In genomic region chr10:101321080-101321717, GRCm38 (mm10) we compare ENCODE assay signal across 22 mouse cellular contexts.
DNase-seq lines count a peak whose midpoint lies in the region; ATAC-seq and TF ChIP-seq lines count a peak whose summit lies in the region.
"Had no signal": no experiment of that assay in that cellular context is flagged by ENCODE, and none has a peak within 500 bp of the region (broad histone marks: within the 10 kb centered on the region; RNA-seq: fewer than 3 reads in every experiment).

No protein-coding gene starts in this region.

- no peaks in the 10 kb centered on the region for H3K27me3 ChIP-seq in forebrain, embryonic 12.5 days
- H3K27me3 ChIP-seq in forebrain, postnatal 0 days (ENCODE audit: insufficient read depth, low read length), result no peaks in the 10 kb centered on the region
- H3K27me3 ChIP-seq in forebrain, embryonic 16.5 days (replicated peaks; ENCODE audit: control insufficient read depth, insufficient read depth, low read length), result no peaks in the 10 kb centered on the region
- H3K27me3 ChIP-seq in midbrain, embryonic 14.5 days (ENCODE audit: control insufficient read depth, insufficient read depth, low read length), result no peaks in the 10 kb centered on the region
- H3K27me3 ChIP-seq: embryonic facial prominence, embryonic 13.5 days; heart, embryonic 13.5 days had no signal

- no peak for DNase-seq in forebrain, postnatal 0 days
- peak; percentile 91 for DNase-seq in MEL-GATA-1-ER (ENCODE audit: extremely low read depth, low read depth)
- DNase-seq in midbrain, embryonic 14.5 days, result peak; percentile 56
- no peak for DNase-seq in natural killer cell, adult 2 months (ENCODE audit: low spot score in 2 of 2)
- DNase-seq in adrenal gland, adult 2 months, result no peak
- DNase-seq in adrenal gland, adult (ENCODE audit: inconsistent age in 2 of 2, low spot score in 1 of 2), result no peak
- DNase-seq: adrenal gland, postnatal 10 days; cerebellum, adult 9-10 months; heart, adult 11 months; heart, postnatal 36 days; kidney, adult 18-20 months; kidney, postnatal 10 days; lung, adult 2 months; lung, postnatal 36 days; thymus, adult 18-20 months had no signal

- TF ChIP-seq CTCF in forebrain, postnatal 0 days (IDR thresholded peaks at IDR 0.05; ENCODE audit: low read depth), result no peak

- H3K4me3 ChIP-seq in forebrain, embryonic 12.5 days (replicated peaks), result no peak overlapping the region
- no peak overlapping the region for H3K4me3 ChIP-seq in forebrain, postnatal 0 days (ENCODE audit: low read depth, low read length)
- no peak overlapping the region for H3K4me3 ChIP-seq in forebrain, embryonic 16.5 days (replicated peaks; ENCODE audit: low read length)
- no peak overlapping the region for H3K4me3 ChIP-seq in midbrain, embryonic 14.5 days (replicated peaks; ENCODE audit: low read depth, low read length)
- H3K4me3 ChIP-seq: embryonic facial prominence, embryonic 13.5 days; heart, embryonic 13.5 days; layer of hippocampus, adult 2 months; limb, embryonic 10.5 days had no signal

- no peak overlapping the region for H3K9ac ChIP-seq in forebrain, embryonic 12.5 days
- H3K9ac ChIP-seq in forebrain, postnatal 0 days, result no peak overlapping the region
- no peak overlapping the region for H3K9ac ChIP-seq in forebrain, embryonic 16.5 days (replicated peaks; ENCODE audit: low read depth, low read length)
- no peak overlapping the region for H3K9ac ChIP-seq in midbrain, embryonic 14.5 days (replicated peaks; ENCODE audit: low read length)
- H3K9ac ChIP-seq: embryonic facial prominence, embryonic 13.5 days; heart, embryonic 13.5 days had no signal

- no peaks in the 10 kb centered on the region for H3K9me3 ChIP-seq in forebrain, embryonic 12.5 days
- H3K9me3 ChIP-seq in forebrain, postnatal 0 days (ENCODE audit: low read length), result no peaks in the 10 kb centered on the region
- no peaks in the 10 kb centered on the region for H3K9me3 ChIP-seq in forebrain, embryonic 16.5 days (ENCODE audit: control insufficient read depth, low read length)
- H3K9me3 ChIP-seq in midbrain, embryonic 14.5 days (ENCODE audit: control insufficient read depth, low read length), result no peaks in the 10 kb centered on the region
- H3K9me3 ChIP-seq: embryonic facial prominence, embryonic 13.5 days; heart, embryonic 13.5 days; limb, embryonic 10.5 days had no signal

- H3K4me2 ChIP-seq in forebrain, embryonic 12.5 days, result no peak overlapping the region
- H3K4me2 ChIP-seq in forebrain, postnatal 0 days (ENCODE audit: low read depth), result no peak overlapping the region
- H3K4me2 ChIP-seq in forebrain, embryonic 16.5 days (ENCODE audit: low read length), result no peak overlapping the region
- no peak overlapping the region for H3K4me2 ChIP-seq in midbrain, embryonic 14.5 days (ENCODE audit: low read length)
- H3K4me2 ChIP-seq: embryonic facial prominence, embryonic 13.5 days; heart, embryonic 13.5 days; liver, embryonic 11.5 days had no signal

- H3K27ac ChIP-seq in forebrain, embryonic 12.5 days, result no peak overlapping the region
- no peak overlapping the region for H3K27ac ChIP-seq in forebrain, postnatal 0 days (ENCODE audit: low read depth, low read length)
- H3K27ac ChIP-seq in forebrain, embryonic 16.5 days (ENCODE audit: low read length), result 0 out of 2 replicates have a peak overlapping the region, but pooled peaks have one; percentile 53
- no peak overlapping the region for H3K27ac ChIP-seq in midbrain, embryonic 14.5 days (replicated peaks; ENCODE audit: low read depth, low read length)
- H3K27ac ChIP-seq: embryonic facial prominence, embryonic 13.5 days; heart, embryonic 13.5 days; layer of hippocampus, adult 2 months; limb, embryonic 10.5 days had no signal

- H3K36me3 ChIP-seq in forebrain, embryonic 12.5 days (replicated peaks), result no peaks in the 10 kb centered on the region
- H3K36me3 ChIP-seq in forebrain, postnatal 0 days (ENCODE audit: insufficient read depth), result no peaks in the 10 kb centered on the region
- no peaks in the 10 kb centered on the region for H3K36me3 ChIP-seq in forebrain, embryonic 16.5 days (ENCODE audit: control insufficient read depth, insufficient read depth)
- no peaks in the 10 kb centered on the region for H3K36me3 ChIP-seq in midbrain, embryonic 14.5 days (ENCODE audit: control insufficient read depth, insufficient read depth, low read length)
- H3K36me3 ChIP-seq: embryonic facial prominence, embryonic 13.5 days; heart, embryonic 13.5 days; limb, embryonic 10.5 days had no signal

- peak; percentile 71 for ATAC-seq in forebrain, embryonic 12.5 days (ENCODE audit: low FRiP score)
- ATAC-seq in forebrain, postnatal 0 days, result no peak
- ATAC-seq in forebrain, embryonic 16.5 days, result peak; percentile 37
- 0 out of 2 replicates have a peak, but pooled peaks have one; percentile 4 for ATAC-seq in midbrain, embryonic 14.5 days (ENCODE audit: low FRiP score, low TSS enrichment)

- no peaks in the 10 kb centered on the region for H3K4me1 ChIP-seq in forebrain, embryonic 12.5 days
- no peaks in the 10 kb centered on the region for H3K4me1 ChIP-seq in forebrain, postnatal 0 days (ENCODE audit: insufficient read depth)
- H3K4me1 ChIP-seq in forebrain, embryonic 16.5 days (replicated peaks; ENCODE audit: control insufficient read depth, insufficient read depth, low read length), result peaks cover 7% of the 10 kb centered on the region; the same call in 1 of the 2 replicates
- no peaks in the 10 kb centered on the region for H3K4me1 ChIP-seq in midbrain, embryonic 14.5 days (ENCODE audit: control insufficient read depth, insufficient read depth, low read length)
- H3K4me1 ChIP-seq: embryonic facial prominence, embryonic 13.5 days; heart, embryonic 13.5 days; limb, embryonic 10.5 days had no signal

- 64% methylated on average over 4 of the region's 4 CpGs for WGBS in forebrain, embryonic 12.5 days
- 34% methylated on average over 4 of the region's 4 CpGs for WGBS in forebrain, postnatal 0 days
- 41% methylated on average over 4 of the region's 4 CpGs for WGBS in forebrain, embryonic 16.5 days
- 62% methylated on average over 4 of the region's 4 CpGs for WGBS in midbrain, embryonic 14.5 days

Comparison
In these comparisons a context has a peak if more than half of its experiments do, and no peak if none do; other contexts are left out.
1. DNase-seq: peak in MEL-GATA-1-ER (single experiment) and midbrain, embryonic 14.5 days (single experiment); none in forebrain, postnatal 0 days (single experiment), natural killer cell, adult 2 months (0 of 2), adrenal gland, adult 2 months (single experiment) and adrenal gland, adult (0 of 2).